Mouse (Mus musculus) liver, embryonic 14.5 days (tissue): ENCODE data around the gene Fam71d. TPM values are rescaled to one million over a fixed set of nuclear protein-coding genes. Genes with fewer than 3 reads are reported as not detected.

ENCODE experiments used
- ATAC-seq: fragments of 200-750 bp; cut with Nextera tagmentation; 2 replicates; pipeline ENCODE4 v1.8.0; 2017; ENCODE audit warnings: moderate number of reproducible peaks, mild to moderate bottlenecking, moderate library complexity; ENCODE audit not compliant: insufficient read depth
- DNase-seq, 3 experiments: peaks; one replicate each; pipeline ENCODE4 v3.0.0-alpha.2; 2012 to 2013; ENCODE audit warnings: low read depth in 3 of 3, low spot score in 3 of 3
- H3K27ac ChIP-seq: fragments of 300-500 bp; sonication (generic); 2 replicates; pipeline ENCODE4 v1.5.1; 2014; ENCODE audit warnings: moderate library complexity, mild to moderate bottlenecking, control low read depth, inconsistent platforms
- H3K27me3 ChIP-seq: fragments of 300-500 bp; sonication (generic); 2 replicates; pipeline ENCODE4 v1.6.1; 2014; ENCODE audit warnings: mild to moderate bottlenecking, low read length, moderate library complexity; ENCODE audit not compliant: control insufficient read depth, insufficient read depth
- H3K36me3 ChIP-seq: fragments of 300-500 bp; sonication (generic); replicated peaks from 2 replicates; pipeline ENCODE4 v1.6.1; 2014; ENCODE audit warnings: low read depth; ENCODE audit not compliant: control insufficient read depth, insufficient read depth
- H3K4me1 ChIP-seq, 2 experiments: fragments of 200-500 bp in 1 of 2; fragments of 300-500 bp in 1 of 2; sonication (generic) in 1 of 2; replicated peaks; 2 replicates each; pipeline ENCODE4 v1.6.1; 2012 to 2014; ENCODE audit warnings: antibody characterized with exemption in 1 of 2, inconsistent platforms in 1 of 2, low read length in 1 of 2; ENCODE audit not compliant: control insufficient read depth in 2 of 2, insufficient read depth in 2 of 2
- H3K4me2 ChIP-seq: fragments of 300-500 bp; sonication (generic); 2 replicates; pipeline ENCODE4 v1.6.1; 2014; ENCODE audit warnings: low read depth, mild to moderate bottlenecking, control low read depth, moderate library complexity
- H3K4me3 ChIP-seq, 2 experiments: fragments of 200-500 bp in 1 of 2; fragments of 300-500 bp in 1 of 2; sonication (generic) in 1 of 2; 2 replicates each; pipeline ENCODE4 v1.5.1; 2012 to 2014; ENCODE audit warnings: low read depth in 2 of 2, low read length in 2 of 2, mild to moderate bottlenecking in 2 of 2, control low read depth in 1 of 2, inconsistent platforms in 1 of 2, moderate library complexity in 1 of 2; ENCODE audit not compliant: insufficient read depth in 1 of 2
- H3K9ac ChIP-seq: fragments of 300-500 bp; sonication (generic); replicated peaks from 2 replicates; pipeline ENCODE4 v1.6.1; 2014; ENCODE audit warnings: mild to moderate bottlenecking, control low read depth, moderate library complexity
- H3K9me3 ChIP-seq: fragments of 300-500 bp; sonication (generic); 2 replicates; pipeline ENCODE4 v1.6.1; 2016; ENCODE audit warnings: low read length, mixed read lengths; ENCODE audit not compliant: control insufficient read depth
- CTCF ChIP-seq: IDR thresholded peaks from 2 replicates; pipeline ENCODE4 v1.5.1; 2016; ENCODE audit warnings: antibody characterized with exemption, low read depth, control low read depth
- EP300 ChIP-seq: IDR thresholded peaks from 2 replicates; pipeline ENCODE4 v1.6.1; 2016; ENCODE audit warnings: antibody characterized with exemption, low read depth
- WGBS: fragments of 180-500 bp; shearing (Covaris S2); extraction: QIAGEN DNeasy Blood & Tissue Kit; methylation state at CpG from one replicate; pipeline ENCODE4 v1.1.7; 2014; ENCODE audit not compliant: insufficient replicate concordance; 5-methylcytosine and 5-hydroxymethylcytosine counted together
- polyA plus RNA-seq, 2 experiments: library from polyadenylated mRNA; depleted of rRNA in 1 of 2; stranded (reverse) in 1 of 2; unstranded in 1 of 2; fragments of >200 nt; fragmentation: Nextera tagmentation in 1 of 2; extraction: Ambion mirVana in 1 of 2; gene quantifications; 2 replicates each; pipeline versions ENCODE4 v1.2.1 to v1.2.3; 2012 to 2014

The Fam71d gene
- polyA plus RNA-seq, 2 experiments: not detected

- no peak overlapping the region for H3K4me2 ChIP-seq
- no peak overlapping the region for H3K27ac ChIP-seq
- H3K4me3 ChIP-seq: no peak overlapping the region
- H3K27me3 ChIP-seq: no peaks in the 10 kb centered on the region
- H3K4me1 ChIP-seq: peaks cover 0 to 3% of the 10 kb centered on the region in 2 experiments; a peak in 1 of 4 replicates
- DNase-seq (peak in 1 of 3 experiments; percentile 9), ATAC-seq (no peak)
- H3K9ac ChIP-seq: no peak overlapping the region
- no peak for TF ChIP-seq EP300
- no peak for TF ChIP-seq CTCF
- H3K9me3 ChIP-seq: no peaks in the 10 kb centered on the region
- H3K36me3 ChIP-seq: no peaks in the 10 kb centered on the region
- 48% methylated on average over 2 of the region's 2 CpGs for WGBS
These were observed 12.5 kb upstream of the Fam71d start for GRCm38 (mm10) chr12:78678807-78679189.

- Histone ChIP-seq H3K27ac (no peak overlapping the region), H3K9me3 (no peaks in the 10 kb centered on the region), H3K9ac (no peak overlapping the region), H3K4me3 (no peak overlapping the region), H3K36me3 (no peaks in the 10 kb centered on the region), H3K4me2 (no peak overlapping the region), H3K4me1 (peaks cover 0 to 3% of the 10 kb centered on the region in 2 experiments; a peak in 1 of 4 replicates), H3K27me3 (no peaks in the 10 kb centered on the region)
- DNase-seq: no peak
- WGBS: 80% methylated on average over 2 of the region's 2 CpGs
- no peak for ATAC-seq
- TF ChIP-seq EP300 (no peak), CTCF (no peak)
These were observed 10.3 kb upstream of the Fam71d start for GRCm38 (mm10) chr12:78681048-78681447.

- Histone ChIP-seq H3K36me3 (no peaks in the 10 kb centered on the region), H3K9me3 (no peaks in the 10 kb centered on the region), H3K27ac (no peak overlapping the region), H3K4me2 (no peak overlapping the region), H3K4me1 (peaks cover 0 to 3% of the 10 kb centered on the region in 2 experiments; a peak in 1 of 4 replicates), H3K27me3 (no peaks in the 10 kb centered on the region), H3K9ac (no peak overlapping the region), H3K4me3 (no peak overlapping the region)
- ATAC-seq (no peak), DNase-seq (no peak)
- WGBS: 75% methylated on average over 4 of the region's 4 CpGs
- TF ChIP-seq EP300: no peak
- no peak for TF ChIP-seq CTCF
These were observed 9.1 kb upstream of the Fam71d start for GRCm38 (mm10) chr12:78682279-78682678.

- H3K27me3 ChIP-seq: no peaks in the 10 kb centered on the region
- no peak overlapping the region for H3K9ac ChIP-seq
- no peak overlapping the region for H3K4me2 ChIP-seq
- no peak for DNase-seq
- 18% methylated on average over 1 of the region's 1 CpGs for WGBS
- ATAC-seq: no peak
- no peak overlapping the region for H3K27ac ChIP-seq
- H3K9me3 ChIP-seq: no peaks in the 10 kb centered on the region
- no peaks in the 10 kb centered on the region for H3K4me1 ChIP-seq
- H3K36me3 ChIP-seq: no peaks in the 10 kb centered on the region
- TF ChIP-seq EP300 (no peak), CTCF (no peak)
- H3K4me3 ChIP-seq: no peak overlapping the region
These were observed 5.6 kb upstream of the Fam71d start for GRCm38 (mm10) chr12:78685669-78686215.

- Histone ChIP-seq H3K27ac (no peak overlapping the region), H3K4me2 (no peak overlapping the region), H3K4me3 (no peak overlapping the region), H3K9ac (no peak overlapping the region), H3K4me1 (no peaks in the 10 kb centered on the region), H3K36me3 (no peaks in the 10 kb centered on the region), H3K9me3 (no peaks in the 10 kb centered on the region), H3K27me3 (no peaks in the 10 kb centered on the region)
- DNase-seq (no peak), ATAC-seq (no peak)
- WGBS: 67% methylated on average over 5 of the region's 5 CpGs
- no peak for TF ChIP-seq EP300
- no peak for TF ChIP-seq CTCF
These were observed 2.5 kb upstream of the Fam71d start for GRCm38 (mm10) chr12:78688876-78689275.
